Comparison of ENCODE assay signal across 24 mouse cellular contexts in genomic region chr6:72774275-72774674, GRCm38 (mm10). TPM values are rescaled to one million over a fixed set of nuclear protein-coding genes. Genes with fewer than 3 reads are reported as not detected.
DNase-seq lines count a peak whose midpoint lies in the region; ATAC-seq and TF ChIP-seq lines count a peak whose summit lies in the region.
"Had no signal": no experiment of that assay in that cellular context is flagged by ENCODE, and none has a peak within 500 bp of the region (broad histone marks: within the 10 kb centered on the region; RNA-seq: fewer than 3 reads in every experiment).

No protein-coding gene starts in this region.

- H3K4me1 ChIP-seq in limb, embryonic 13.5 days, result peaks cover 51% of the 10 kb centered on the region
- peaks cover 30% of the 10 kb centered on the region for H3K4me1 ChIP-seq in limb, embryonic 10.5 days
- H3K4me1 ChIP-seq in stomach, embryonic 14.5 days (ENCODE audit: control insufficient read depth, insufficient read depth, low read length), result 0 out of 2 replicates have a peak, but pooled peaks cover 9% of the 10 kb centered on the region
- no peaks in the 10 kb centered on the region; the same call in none of the 2 replicates for H3K4me1 ChIP-seq in stomach, postnatal 0 days (replicated peaks; ENCODE audit: control insufficient read depth, insufficient read depth)
- H3K4me1 ChIP-seq in kidney, adult 2 months (ENCODE audit: control insufficient read depth, insufficient read depth, low read length), result no peaks in the 10 kb centered on the region

- TF ChIP-seq EP300 in stomach, postnatal 0 days (optimal IDR thresholded peaks at IDR 0.05), result no peak

- TF ChIP-seq CTCF in stomach, postnatal 0 days (IDR thresholded peaks at IDR 0.05; ENCODE audit: low read depth), result no peak
- TF ChIP-seq CTCF in kidney, adult 2 months (conservative IDR thresholded peaks at IDR 0.05; ENCODE audit: insufficient read depth, insufficient read length, low read depth, low read length), result no peak

- DNase-seq in limb, embryonic 10.5 days (ENCODE audit: low spot score), result no peak
- no peak for DNase-seq in stomach, postnatal 0 days (ENCODE audit: low spot score)
- no peak for DNase-seq in kidney, postnatal 25 days
- DNase-seq in kidney, adult 2 months, result no peak
- DNase-seq: adrenal gland, adult 2 months; adrenal gland, postnatal 10 days; adrenal gland, postnatal 25 days; cerebellum, adult 11 months; cerebellum, adult 18-20 months; cerebellum, adult 8-10 months; cerebellum, adult 9-11 months; cerebellum, postnatal 14 days; cerebellum, postnatal 36 days; embryo, embryonic 11 days; forebrain, postnatal 0 days had no signal

- no peak overlapping the region for H3K9ac ChIP-seq in limb, embryonic 13.5 days
- H3K9ac ChIP-seq in stomach, embryonic 14.5 days (replicated peaks; ENCODE audit: low read depth, low read length), result no peak overlapping the region
- no peak overlapping the region for H3K9ac ChIP-seq in stomach, postnatal 0 days (ENCODE audit: low read length)
- H3K9ac ChIP-seq: embryonic facial prominence, embryonic 12.5 days; embryonic facial prominence, embryonic 15.5 days; forebrain, embryonic 13.5 days; forebrain, embryonic 15.5 days; forebrain, postnatal 0 days had no signal

- ATAC-seq in limb, embryonic 13.5 days (ENCODE audit: low FRiP score, low read depth), result no peak
- ATAC-seq in stomach, embryonic 14.5 days (ENCODE audit: insufficient number of reproducible peaks, insufficient read depth, low FRiP score, low read depth), result 0 out of 2 replicates have a peak, but pooled peaks have one; percentile 51
- ATAC-seq in stomach, postnatal 0 days (ENCODE audit: low FRiP score, low TSS enrichment), result no peak
- ATAC-seq: forebrain, embryonic 13.5 days; forebrain, embryonic 15.5 days; forebrain, postnatal 0 days had no signal

- peaks cover 50% of the 10 kb centered on the region for H3K36me3 ChIP-seq in limb, embryonic 13.5 days
- peaks cover 76% of the 10 kb centered on the region for H3K36me3 ChIP-seq in limb, embryonic 10.5 days
- H3K36me3 ChIP-seq in stomach, embryonic 14.5 days (ENCODE audit: control insufficient read depth, insufficient read depth, low read length), result peaks cover 13% of the 10 kb centered on the region
- H3K36me3 ChIP-seq in stomach, postnatal 0 days (ENCODE audit: control insufficient read depth, insufficient read depth, low read length), result no peaks in the 10 kb centered on the region
- no peaks in the 10 kb centered on the region for H3K36me3 ChIP-seq in kidney, adult 2 months (ENCODE audit: control insufficient read depth, insufficient read depth, low read length)
- H3K36me3 ChIP-seq: forebrain, embryonic 15.5 days; G1E had no signal

- WGBS in limb, embryonic 13.5 days, result 45% methylated on average over 3 of the region's 3 CpGs
- WGBS in limb, embryonic 10.5 days, result 71% methylated on average over 3 of the region's 3 CpGs
- WGBS in stomach, embryonic 14.5 days, result 51% methylated on average over 3 of the region's 3 CpGs
- 40% methylated on average over 3 of the region's 3 CpGs for WGBS in stomach, postnatal 0 days
- WGBS in kidney, adult 2 months, result 61% methylated on average over 3 of the region's 3 CpGs

- TF ChIP-seq POLR2A in kidney, adult 2 months (IDR thresholded peaks at IDR 0.05; ENCODE audit: low read depth, low read length), result no peak

- H3K27me3 ChIP-seq in limb, embryonic 13.5 days, result no peaks in the 10 kb centered on the region
- H3K27me3 ChIP-seq in limb, embryonic 10.5 days (ENCODE audit: low read depth, poor library complexity, severe bottlenecking), result no peaks in the 10 kb centered on the region
- no peaks in the 10 kb centered on the region for H3K27me3 ChIP-seq in stomach, embryonic 14.5 days (ENCODE audit: control insufficient read depth, insufficient read depth, low read length)
- H3K27me3 ChIP-seq in stomach, postnatal 0 days (ENCODE audit: control insufficient read depth, insufficient read depth, low read length), result no peaks in the 10 kb centered on the region
- H3K27me3 ChIP-seq in kidney, adult 2 months (replicated peaks; ENCODE audit: control insufficient read depth, insufficient read depth, low read length), result no peaks in the 10 kb centered on the region
- H3K27me3 ChIP-seq: embryonic facial prominence, embryonic 12.5 days; embryonic facial prominence, embryonic 15.5 days; forebrain, embryonic 13.5 days; forebrain, embryonic 15.5 days had no signal

- no peak overlapping the region for H3K4me2 ChIP-seq in limb, embryonic 13.5 days (replicated peaks)
- no peak overlapping the region for H3K4me2 ChIP-seq in stomach, embryonic 14.5 days (replicated peaks; ENCODE audit: low read depth, low read length)
- H3K4me2 ChIP-seq in stomach, postnatal 0 days (replicated peaks; ENCODE audit: low read depth), result no peak overlapping the region
- H3K4me2 ChIP-seq: embryonic facial prominence, embryonic 12.5 days; embryonic facial prominence, embryonic 15.5 days; forebrain, embryonic 13.5 days; forebrain, embryonic 15.5 days had no signal

- peak overlapping the region; percentile 49; the same call in 1 of the 2 replicates for H3K27ac ChIP-seq in limb, embryonic 13.5 days
- no peak overlapping the region for H3K27ac ChIP-seq in limb, embryonic 10.5 days
- no peak overlapping the region for H3K27ac ChIP-seq in stomach, embryonic 14.5 days (ENCODE audit: low read length)
- H3K27ac ChIP-seq in stomach, postnatal 0 days (replicated peaks), result 0 out of 2 replicates have a peak overlapping the region, but pooled peaks have one; percentile 53
- H3K27ac ChIP-seq in kidney, adult 2 months (ENCODE audit: insufficient read depth, low read depth, low read length), result no peak overlapping the region
- H3K27ac ChIP-seq: embryonic facial prominence, embryonic 12.5 days; embryonic facial prominence, embryonic 15.5 days; forebrain, embryonic 10.5 days; forebrain, embryonic 13.5 days; forebrain, embryonic 15.5 days had no signal

- no peaks in the 10 kb centered on the region for H3K9me3 ChIP-seq in limb, embryonic 13.5 days
- H3K9me3 ChIP-seq in limb, embryonic 10.5 days (replicated peaks), result no peaks in the 10 kb centered on the region
- no peaks in the 10 kb centered on the region for H3K9me3 ChIP-seq in stomach, embryonic 14.5 days (ENCODE audit: control insufficient read depth, low read depth, low read length)
- H3K9me3 ChIP-seq in stomach, postnatal 0 days (ENCODE audit: control insufficient read depth, low read length), result no peaks in the 10 kb centered on the region
- H3K9me3 ChIP-seq: embryonic facial prominence, embryonic 12.5 days; embryonic facial prominence, embryonic 15.5 days; forebrain, embryonic 13.5 days; forebrain, embryonic 15.5 days; G1E had no signal

- no peak overlapping the region for H3K4me3 ChIP-seq in limb, embryonic 13.5 days
- H3K4me3 ChIP-seq in limb, embryonic 10.5 days, result no peak overlapping the region
- H3K4me3 ChIP-seq in stomach, embryonic 14.5 days (ENCODE audit: low read depth, low read length), result no peak overlapping the region
- no peak overlapping the region for H3K4me3 ChIP-seq in stomach, postnatal 0 days (ENCODE audit: low read depth, low read length)
- H3K4me3 ChIP-seq in kidney, adult 2 months (ENCODE audit: insufficient read depth, low read depth, low read length), result no peak overlapping the region
- H3K4me3 ChIP-seq: embryonic facial prominence, embryonic 12.5 days; embryonic facial prominence, embryonic 15.5 days; erythroblast, embryonic 14.5 days; forebrain, embryonic 10.5 days; forebrain, embryonic 13.5 days; forebrain, embryonic 15.5 days had no signal

RNA-seq across cellular contexts. Expression of gene Tcf7l1, which starts 14.8 kb away (rescaled TPM):
- polyA plus RNA-seq in limb, embryonic 13.5 days (2015; fragmentation: Nextera tagmentation; extraction: Ambion mirVana), result 46.8 and 47.3 TPM in 2 replicates
- polyA plus RNA-seq in limb, embryonic 10.5 days (2016; fragmentation: Nextera tagmentation; extraction: Ambion mirVana), result 36.3 and 40.0 TPM in 2 replicates
- polyA plus RNA-seq in stomach, embryonic 14.5 days (2014; fragmentation: Nextera tagmentation; extraction: Ambion mirVana), result 35.1 and 39.0 TPM in 2 replicates
- polyA plus RNA-seq in stomach, postnatal 0 days (2015; fragmentation: Nextera tagmentation; extraction: Ambion mirVana), result 11.1 and 12.2 TPM in 2 replicates
- 13.2 and 16.3 TPM in 2 replicates for polyA plus RNA-seq in kidney, adult 2 months (2012; rRNA removed)
- polyA plus RNA-seq: G1E had no signal

Comparison
In these comparisons a context has a peak if more than half of its experiments do, and no peak if none do; other contexts are left out.
1. H3K27ac ChIP-seq: peak in limb, embryonic 13.5 days (single experiment) and stomach, postnatal 0 days (single experiment); none in limb, embryonic 10.5 days (single experiment), stomach, embryonic 14.5 days (single experiment) and kidney, adult 2 months (single experiment).